Mouse (Mus musculus) ES-E14 (cell line): ENCODE results near the gene Iqgap2.

Source experiments
- CHD2 ChIP-seq: IDR thresholded peaks from 2 replicates; pipeline ENCODE4 v1.6.1; 2014; ENCODE audit warnings: mild to moderate bottlenecking, low read depth, low read length, inconsistent platforms
- ZC3H11A ChIP-seq: IDR thresholded peaks from 2 replicates; pipeline ENCODE4 v1.6.1; 2012; ENCODE audit warnings: low read depth, mild to moderate bottlenecking, inconsistent platforms, low read length, borderline replicate concordance

GRCm38 (mm10) chr13:95822918-95823317 lies 68.8 kb downstream of the Iqgap2 start:
- no peak for TF ChIP-seq ZC3H11A
- TF ChIP-seq CHD2: no peak
